Mouse (Mus musculus): ENCODE data around the gene Phactr1.

- TF ChIP-seq CTCF (IDR thresholded peaks at IDR 0.05; ENCODE audit: borderline replicate concordance, insufficient read depth, low read depth, low read length) (no peak), POLR2A (IDR thresholded peaks at IDR 0.05; ENCODE audit: borderline replicate concordance, insufficient read depth, low read length) (no peak)
Observed at GRCm38 (mm10) chr13:42895980-42896379, 215.6 kb downstream of the Phactr1 start.

Measured in cerebellum, adult 2 months (tissue).